Mouse (Mus musculus): ENCODE measurements around the gene Gm17416.

DNA sequence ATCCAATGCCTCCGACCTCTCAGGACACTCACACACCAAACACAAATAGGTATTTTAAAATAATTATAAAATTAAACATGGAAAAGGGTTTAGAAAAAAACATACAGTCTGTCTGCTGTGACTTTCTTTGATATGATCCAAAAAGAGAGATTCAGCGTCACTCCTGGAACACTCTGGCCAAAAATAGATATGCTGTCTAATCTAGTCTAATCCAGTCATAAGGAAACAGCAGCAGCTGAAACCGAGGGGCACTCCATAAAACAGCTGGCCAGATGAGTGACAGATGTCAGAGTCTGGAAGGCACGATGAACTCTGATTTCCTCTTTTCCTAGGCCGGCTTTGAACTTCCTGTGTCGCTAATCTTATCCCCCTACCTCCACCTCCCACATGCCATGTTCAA is 47.3 kb downstream of the Gm17416 start:
- TF ChIP-seq CTCF (IDR thresholded peaks at IDR 0.05; ENCODE audit: low read depth, low read length) (no peak), GATA1 (IDR thresholded peaks at IDR 0.05; ENCODE audit: borderline replicate concordance, low read length) (no peak), POLR2AphosphoS5 (IDR thresholded peaks at IDR 0.05; ENCODE audit: insufficient replicate concordance, low read depth, low read length) (no peak)

Data from G1E (cell line).